Mouse (Mus musculus): Measurements from ENCODE around the gene Rras.

DNA sequence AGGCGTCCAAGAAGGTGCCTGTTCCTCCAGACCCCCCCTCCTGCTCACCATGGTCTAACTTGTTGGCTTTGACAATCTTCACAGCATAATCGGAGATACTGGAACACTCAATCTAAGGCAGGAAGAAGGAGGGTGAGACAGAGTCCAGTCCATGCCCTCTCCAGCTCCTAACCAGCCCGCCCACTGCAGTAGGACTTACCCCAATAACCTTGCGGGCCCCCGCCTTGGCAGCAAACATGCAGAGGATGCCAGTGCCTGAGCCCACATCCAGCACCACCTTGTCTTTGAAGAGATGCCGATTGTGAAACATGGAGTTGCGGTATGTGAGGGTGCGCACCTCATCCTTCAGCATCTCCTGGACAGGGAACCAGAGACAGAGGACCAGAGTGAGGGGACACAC lies 36.2 kb upstream of the Rras start:
- TF ChIP-seq CTCF (IDR thresholded peaks at IDR 0.05; ENCODE audit: low read depth) (no peak), EP300 (IDR thresholded peaks at IDR 0.05; ENCODE audit: low read depth) (no peak)

Data from liver, embryonic 14.5 days (tissue).